Mouse (Mus musculus): ENCODE data around the gene Tmem80.

Gene Tmem80

DNA sequence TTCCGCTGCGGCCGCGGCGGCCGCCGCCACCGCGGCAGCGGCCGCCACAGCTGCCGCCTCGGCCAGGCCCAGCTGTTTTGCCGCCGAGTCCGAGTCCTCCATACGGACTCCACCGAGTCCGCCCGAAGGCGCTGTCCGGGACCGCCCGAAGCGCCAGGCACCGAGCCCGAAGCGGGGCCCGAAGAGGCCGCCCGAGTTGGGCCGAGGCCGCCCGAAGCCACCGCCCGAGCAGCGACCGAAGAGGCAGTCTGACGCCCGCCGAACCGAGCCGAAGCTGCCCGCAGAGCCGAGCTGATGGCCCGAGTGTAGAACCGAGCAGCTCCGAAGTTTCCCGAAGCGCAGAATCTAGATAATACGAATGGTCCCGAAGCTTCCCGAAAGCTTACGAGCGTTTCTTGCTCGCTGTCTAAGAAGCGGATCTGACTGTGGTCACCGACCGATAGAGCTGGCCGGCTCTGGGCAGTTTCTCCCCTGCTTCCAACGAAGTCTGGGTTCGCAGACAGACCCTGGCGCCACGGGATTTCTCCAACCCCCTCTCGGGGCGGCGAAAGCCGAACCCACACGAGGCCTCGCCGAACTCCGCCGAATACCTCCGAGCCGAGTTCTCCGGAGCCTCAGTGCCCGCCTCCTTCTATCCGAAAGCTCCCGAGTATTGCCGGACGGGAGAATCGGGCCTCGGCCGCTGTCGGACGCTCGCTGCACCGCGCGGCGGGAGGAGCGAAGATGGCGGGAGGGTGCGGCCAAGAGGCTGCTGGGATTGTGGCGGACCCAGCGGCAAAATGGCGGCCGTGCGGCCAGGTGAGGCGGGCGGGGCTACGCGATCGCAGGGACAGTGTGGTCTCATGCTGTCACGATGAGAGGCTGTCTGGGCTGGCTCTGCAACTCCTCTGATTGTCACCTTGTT, at the start of gene Tmem80, which contains the start of gene Deaf1:
Gene Tmem80 (plus strand): TSS at position 271 of the 904 bp plus-strand sequence.
Gene Deaf1 (minus strand): TSS at position 222 of the 904 bp plus-strand sequence.
- peak; percentile 93 for DNase-seq (ENCODE audit: low read depth)

DNA sequence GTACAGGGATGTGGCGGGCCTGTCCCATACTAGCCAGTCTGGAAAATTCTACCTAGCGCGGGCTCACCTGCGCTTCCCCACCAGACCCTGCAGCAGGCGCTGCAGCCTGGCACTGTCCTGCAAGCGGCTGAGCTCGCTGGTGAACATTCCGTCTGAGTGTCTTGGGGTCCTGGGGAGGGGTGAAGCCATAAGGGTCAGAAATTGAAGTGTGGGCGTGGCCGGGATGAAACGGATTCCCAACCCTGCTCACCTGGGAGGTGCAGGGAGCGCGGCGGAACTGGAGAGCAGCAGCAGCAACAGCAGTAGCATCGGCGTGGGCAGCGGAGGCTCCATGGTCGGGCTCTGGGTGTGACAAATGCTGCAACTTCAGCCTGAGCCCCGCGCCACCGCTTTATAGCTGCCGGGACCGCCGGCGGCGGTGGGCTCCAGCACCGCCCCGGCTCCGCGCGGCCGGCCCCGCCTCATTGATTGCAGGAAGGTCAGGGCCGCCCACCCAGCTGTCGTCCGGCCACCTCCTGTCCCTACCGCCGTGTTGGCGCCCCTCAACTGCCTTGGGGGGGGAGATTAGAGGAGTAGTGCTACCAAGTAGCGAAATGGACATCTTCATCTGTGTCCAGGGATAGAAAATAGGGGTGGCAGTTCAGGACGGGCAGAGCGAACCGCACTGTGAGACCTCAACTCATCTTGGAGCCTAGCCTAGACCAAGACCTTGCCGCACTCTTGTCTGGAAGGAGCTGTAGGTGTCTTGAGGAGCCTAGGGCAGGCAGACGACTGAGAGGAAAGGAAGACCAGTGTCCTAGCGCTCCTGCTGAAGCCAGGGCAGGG, 48.6 kb upstream of the Tmem80 start, which contains the start of gene Sct:
Gene Sct (minus strand): TSS at position 368 of the 825 bp plus-strand sequence.
- no peak for DNase-seq (ENCODE audit: low read depth)

- no peak for DNase-seq (ENCODE audit: low read depth)
These were observed 46.1 kb upstream of the Tmem80 start for GRCm38 (mm10) chr7:141281442-141281841.

DNA sequence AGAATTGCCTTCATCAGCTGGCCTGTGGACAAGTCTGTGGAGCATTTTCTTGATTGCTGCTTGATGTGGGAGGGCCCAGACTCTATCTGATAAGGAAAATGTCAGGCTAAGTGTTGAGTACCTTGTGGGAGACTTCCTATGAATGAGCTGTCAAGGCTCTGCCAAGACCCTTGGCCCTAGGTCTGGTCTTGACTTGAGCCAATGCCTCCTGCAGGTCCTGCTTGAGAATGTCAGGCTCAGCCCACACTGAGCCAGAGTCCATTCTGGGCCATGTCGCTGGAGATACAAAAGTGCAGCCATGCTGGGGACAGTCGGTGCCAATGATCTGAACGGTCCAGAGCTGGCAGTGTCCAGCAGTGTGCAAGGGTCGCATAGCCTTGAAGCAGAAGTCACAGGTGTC, 44.8 kb upstream of the Tmem80 start:
- DNase-seq (ENCODE audit: low read depth) = no peak

DNA sequence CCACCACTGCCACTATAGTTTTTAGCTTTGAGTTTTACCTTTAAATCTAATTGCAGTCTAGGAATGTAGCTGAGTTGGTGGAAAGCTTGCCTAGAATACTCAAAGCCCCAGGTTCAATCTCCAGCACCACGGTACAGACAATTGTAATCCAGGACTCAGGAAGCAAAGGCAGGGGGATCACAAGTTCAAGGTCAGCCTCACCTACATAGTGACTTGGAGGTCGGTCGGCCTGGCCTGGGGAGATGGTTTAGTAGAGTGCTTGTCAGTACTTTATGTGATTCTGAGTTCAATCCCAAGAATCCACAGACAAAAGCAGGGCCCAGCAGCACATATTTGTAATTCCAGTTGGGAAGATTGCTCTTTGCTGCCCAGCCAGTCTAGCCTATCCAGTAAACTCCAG, 39.5 kb upstream of the Tmem80 start:
- no peak for DNase-seq (ENCODE audit: low read depth)

DNA sequence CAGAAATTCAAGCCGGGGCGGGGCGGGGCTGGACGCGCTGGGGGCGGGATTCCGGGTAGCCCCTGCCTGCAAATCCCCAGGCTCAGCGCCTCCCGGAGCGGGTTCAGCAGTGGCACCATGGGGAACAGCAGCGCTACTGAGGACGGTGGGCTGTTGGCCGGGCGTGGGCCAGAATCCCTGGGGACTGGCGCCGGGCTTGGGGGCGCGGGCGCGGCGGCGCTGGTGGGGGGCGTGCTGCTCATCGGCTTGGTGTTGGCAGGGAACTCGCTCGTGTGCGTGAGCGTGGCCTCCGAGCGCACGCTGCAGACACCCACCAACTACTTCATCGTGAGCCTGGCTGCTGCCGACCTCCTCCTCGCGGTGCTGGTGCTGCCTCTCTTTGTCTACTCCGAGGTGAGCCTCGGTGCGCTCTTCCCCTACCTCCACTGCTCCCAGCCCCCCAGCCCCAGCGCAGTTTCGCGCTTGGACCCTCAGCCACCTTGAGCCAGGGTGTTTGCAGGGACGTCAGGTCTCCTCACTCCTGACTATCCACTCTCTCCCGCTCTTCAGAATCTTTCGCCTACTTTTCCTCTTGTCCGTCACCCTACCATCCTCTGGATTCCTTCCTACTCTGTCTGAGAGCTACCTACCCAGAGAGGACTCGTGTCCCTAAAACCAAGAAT, 35.5 kb upstream of the Tmem80 start, which contains the start of gene Drd4:
Gene Drd4 (plus strand): TSS at position 86 of the 662 bp plus-strand sequence.
- DNase-seq (ENCODE audit: low read depth) = no peak

- DNase-seq (ENCODE audit: low read depth) = no peak
These were observed 34.8 kb upstream of the Tmem80 start for GRCm38 (mm10) chr7:141292583-141293388.

GRCm38 (mm10) chr7:141293852-141294471, 33.6 kb upstream of the Tmem80 start:
- no peak for DNase-seq (ENCODE audit: low read depth)

- DNase-seq (ENCODE audit: low read depth) = no peak
These were observed 33.1 kb upstream of the Tmem80 start for GRCm38 (mm10) chr7:141294479-141294878.

DNA sequence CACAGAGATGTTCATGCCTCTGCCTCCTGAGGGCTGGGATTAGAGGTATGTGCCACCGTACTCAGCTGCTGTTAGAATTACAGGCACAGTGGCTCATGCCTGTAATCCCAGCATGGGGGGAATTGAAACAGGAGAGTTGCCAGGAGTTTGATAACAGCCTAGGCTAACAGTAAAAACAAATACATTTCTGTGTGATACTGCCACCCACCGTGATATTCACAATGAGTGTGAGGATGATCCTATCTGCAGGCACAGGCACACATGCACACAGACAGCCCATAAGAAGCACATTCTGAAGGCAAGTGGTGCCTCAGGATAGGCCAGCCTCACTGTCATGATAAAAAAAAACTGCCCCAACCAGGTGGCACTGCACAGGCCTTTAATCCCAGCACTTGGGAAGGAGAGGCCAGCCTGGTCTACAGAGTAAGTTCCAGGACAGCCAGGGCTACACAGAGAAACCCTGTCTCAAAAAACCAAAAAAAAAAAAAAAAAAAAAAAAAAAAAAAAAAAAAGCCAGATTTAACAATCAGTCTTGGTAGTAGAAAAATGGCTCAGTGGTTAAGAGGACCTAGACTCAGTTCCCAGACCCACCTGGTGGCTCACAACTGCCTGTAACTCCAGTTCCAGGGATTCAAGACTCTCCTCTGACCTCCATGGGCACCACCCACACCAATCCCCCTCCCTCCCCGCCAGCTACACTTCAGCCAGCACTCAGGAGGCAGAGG, 29.5 kb upstream of the Tmem80 start:
- no peak for DNase-seq (ENCODE audit: low read depth)

- no peak for DNase-seq (ENCODE audit: low read depth)
These were observed 28.4 kb upstream of the Tmem80 start for GRCm38 (mm10) chr7:141299175-141299574.

- no peak for DNase-seq (ENCODE audit: low read depth)
These were observed 26.2 kb upstream of the Tmem80 start for GRCm38 (mm10) chr7:141301386-141301785.

- DNase-seq (ENCODE audit: low read depth) = no peak
These were observed 24.8 kb upstream of the Tmem80 start for GRCm38 (mm10) chr7:141302702-141303268.

DNA sequence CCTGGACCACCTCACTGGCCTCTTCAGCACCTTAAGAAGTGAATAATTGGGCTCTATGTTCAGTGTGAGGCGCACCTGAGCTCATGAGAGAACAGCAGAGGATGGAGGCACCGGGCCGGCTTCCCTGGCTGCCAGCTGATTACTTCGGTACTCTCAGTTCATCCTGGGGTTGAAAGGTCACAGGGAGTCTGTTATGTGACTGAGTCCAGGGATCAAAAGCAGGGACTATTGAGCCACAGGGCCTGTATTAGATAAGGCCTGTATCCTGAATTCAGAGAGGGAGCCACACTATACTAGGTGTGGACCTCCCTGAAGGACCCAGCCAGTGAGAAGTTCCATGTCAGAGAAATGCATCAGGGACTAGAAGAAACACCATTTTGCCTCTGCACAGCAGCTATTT, 23.0 kb upstream of the Tmem80 start:
- DNase-seq (ENCODE audit: low read depth) = no peak

DNA sequence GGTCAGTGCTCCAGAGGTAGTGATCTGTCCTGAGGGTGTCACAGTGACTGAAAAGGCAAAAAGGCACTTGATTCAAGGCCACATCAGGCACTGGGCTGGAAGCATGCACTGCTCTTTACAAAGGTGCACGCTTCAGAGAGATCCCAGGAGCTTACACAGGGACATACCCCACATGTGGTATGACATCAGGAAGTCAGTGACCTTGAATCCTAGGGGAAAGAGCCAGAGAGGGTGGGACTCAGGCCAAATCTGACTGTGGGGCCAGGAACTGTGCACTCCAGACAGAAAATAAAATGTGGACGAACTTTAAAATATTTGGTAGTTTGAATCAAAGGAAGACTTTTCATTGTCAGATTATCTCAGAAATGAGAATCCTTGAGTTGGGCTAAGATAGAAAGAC, 13.1 kb upstream of the Tmem80 start:
- DNase-seq (ENCODE audit: low read depth) = no peak

GRCm38 (mm10) chr7:141315076-141315475, 12.5 kb upstream of the Tmem80 start:
- no peak for DNase-seq (ENCODE audit: low read depth)

DNA sequence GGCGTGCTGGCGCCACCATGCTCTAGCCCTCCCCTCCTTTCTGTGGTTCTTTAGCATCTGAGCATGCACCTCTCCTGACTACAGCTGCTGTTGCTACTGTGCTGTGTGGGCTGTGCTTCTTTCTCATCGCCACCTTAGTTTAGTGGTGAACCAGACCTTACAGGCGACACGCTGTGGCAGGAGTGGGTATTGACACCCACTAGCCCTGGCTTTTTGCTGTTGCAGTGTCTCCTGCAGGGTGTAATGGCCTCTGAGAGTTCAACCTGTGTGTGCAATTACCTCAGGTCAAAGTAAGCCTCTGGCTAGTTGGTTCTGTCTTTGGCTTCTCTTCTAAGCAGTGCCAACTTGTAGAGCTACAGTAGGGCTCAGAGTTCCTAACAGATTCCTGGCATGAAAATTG, 11.6 kb upstream of the Tmem80 start:
- DNase-seq (ENCODE audit: low read depth) = no peak

DNA sequence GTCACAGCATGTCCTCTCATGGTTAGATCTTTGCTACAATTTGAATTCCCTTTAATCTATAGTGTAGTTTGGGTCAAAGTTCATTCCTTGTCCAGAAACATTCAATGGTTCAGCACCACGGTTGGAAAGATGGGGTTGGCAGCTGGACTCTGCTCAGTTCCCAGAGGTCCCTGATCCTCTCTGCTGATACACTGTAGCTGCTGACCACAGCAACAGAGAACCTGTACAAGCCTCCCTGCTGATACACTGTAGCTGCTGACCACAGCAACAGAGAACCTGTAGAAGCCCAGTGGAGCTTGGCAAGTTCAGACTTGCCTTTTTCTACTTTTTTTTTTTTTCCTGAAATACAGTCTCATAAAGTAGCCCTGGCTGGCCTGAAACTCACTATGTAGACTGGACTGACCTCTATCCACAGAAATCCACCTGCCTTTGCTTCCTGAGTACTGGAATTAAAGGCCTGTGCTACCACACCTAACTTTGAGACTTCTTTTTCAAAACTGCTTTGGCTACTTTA, 9.9 kb upstream of the Tmem80 start:
- DNase-seq (ENCODE audit: low read depth) = no peak

GRCm38 (mm10) chr7:141319446-141319845, 8.1 kb upstream of the Tmem80 start:
- DNase-seq (ENCODE audit: low read depth) = no peak

- no peak for DNase-seq (ENCODE audit: low read depth)
These were observed 2.9 kb upstream of the Tmem80 start for GRCm38 (mm10) chr7:141324686-141325085.
